Mouse (Mus musculus) hindlimb bud, embryonic 11.5 days (tissue): Measurements from ENCODE around the gene Os9.
"Not testable (repeated sequence)": the region's sequence is repeated elsewhere in the genome, so short reads cannot be mapped to it uniquely, and the experiment has no call there.

ENCODE experiments used
- DNase-seq: peaks from one replicate; pipeline ENCODE4 v3.0.0-alpha.2; 2012; ENCODE audit warnings: low read depth, low spot score; ENCODE audit errors: extremely low spot score

Gene Os9

GRCm38 (mm10) chr10:127147135-127147534 lies 26.2 kb upstream of the Os9 start:
- DNase-seq = no peak

GRCm38 (mm10) chr10:127145303-127145702 lies 24.4 kb upstream of the Os9 start:
- DNase-seq = no peak

GRCm38 (mm10) chr10:127144536-127144935 lies 23.6 kb upstream of the Os9 start:
- no peak for DNase-seq

- no peak for DNase-seq
Observed at GRCm38 (mm10) chr10:127143228-127143627, 22.3 kb upstream of the Os9 start.

GRCm38 (mm10) chr10:127141500-127141899 lies 20.6 kb upstream of the Os9 start:
- DNase-seq = no peak

GRCm38 (mm10) chr10:127140971-127141370 lies 20.0 kb upstream of the Os9 start:
- DNase-seq = no peak

GRCm38 (mm10) chr10:127138328-127139141 lies 17.6 kb upstream of the Os9 start:
- DNase-seq = no peak

- DNase-seq = no peak
Observed at GRCm38 (mm10) chr10:127137896-127138295, 17.0 kb upstream of the Os9 start.

GRCm38 (mm10) chr10:127136510-127136909 lies 15.6 kb upstream of the Os9 start:
- no peak for DNase-seq

GRCm38 (mm10) chr10:127135118-127135836 lies 14.3 kb upstream of the Os9 start:
- DNase-seq = no peak

- not testable (repeated sequence) for DNase-seq
Observed at GRCm38 (mm10) chr10:127134394-127135035, 13.6 kb upstream of the Os9 start.

GRCm38 (mm10) chr10:127132469-127132868 lies 11.5 kb upstream of the Os9 start:
- no peak for DNase-seq

- no peak for DNase-seq
Observed at GRCm38 (mm10) chr10:127129431-127129830, 8.5 kb upstream of the Os9 start.

GRCm38 (mm10) chr10:127127711-127128279 lies 6.9 kb upstream of the Os9 start:
- DNase-seq = no peak

- no peak for DNase-seq
Observed at GRCm38 (mm10) chr10:127126579-127126978, 5.6 kb upstream of the Os9 start.

GRCm38 (mm10) chr10:127125210-127126001 lies 4.5 kb upstream of the Os9 start:
- no peak for DNase-seq

GRCm38 (mm10) chr10:127123436-127123805 lies 2.5 kb upstream of the Os9 start:
- DNase-seq = peak; percentile 53

GRCm38 (mm10) chr10:127122784-127123435 lies 2.0 kb upstream of the Os9 start:
- DNase-seq = no peak

GRCm38 (mm10) chr10:127122018-127122417 lies 1.1 kb upstream of the Os9 start:
- no peak for DNase-seq
